Mouse (Mus musculus) heart, embryonic 10.5 days (tissue): ENCODE results near the gene Tnr. TPM values are rescaled to one million over a fixed set of nuclear protein-coding genes. Genes with fewer than 3 reads are reported as not detected.

ENCODE experiments used
- DNase-seq: peaks from one replicate; pipeline ENCODE4 v3.0.0-alpha.2; 2017; ENCODE audit warnings: low spot score
- H3K27ac ChIP-seq: fragments of 300-500 bp; sonication (generic); 2 replicates; pipeline ENCODE4 v1.5.1; 2016; ENCODE audit warnings: mild to moderate bottlenecking
- H3K27me3 ChIP-seq: fragments of 300-500 bp; sonication (generic); 2 replicates; pipeline ENCODE4 v1.6.1; 2016; ENCODE audit warnings: mild to moderate bottlenecking; ENCODE audit not compliant: poor library complexity, insufficient read depth, severe bottlenecking
- H3K36me3 ChIP-seq: fragments of 300-500 bp; sonication (generic); 2 replicates; pipeline ENCODE4 v1.6.1; 2016; ENCODE audit warnings: mild to moderate bottlenecking, moderate library complexity
- H3K4me1 ChIP-seq: fragments of 300-500 bp; sonication (generic); 2 replicates; pipeline ENCODE4 v1.6.1; 2016; ENCODE audit warnings: mild to moderate bottlenecking
- H3K4me3 ChIP-seq: fragments of 300-500 bp; sonication (generic); 2 replicates; pipeline ENCODE4 v1.5.1; 2016; ENCODE audit warnings: mild to moderate bottlenecking, moderate library complexity
- H3K9me3 ChIP-seq: fragments of 300-500 bp; sonication (generic); 2 replicates; pipeline ENCODE4 v1.6.1; 2016; ENCODE audit warnings: mild to moderate bottlenecking, moderate library complexity
- WGBS: fragments of 180-500 bp; shearing (Covaris S2); methylation state at CpG from one replicate; pipeline ENCODE4 v1.1.7; 2016; 5-methylcytosine and 5-hydroxymethylcytosine counted together
- polyA plus RNA-seq: library from polyadenylated mRNA; unstranded; fragments of >200 nt; fragmentation: Nextera tagmentation; extraction: Ambion mirVana; gene quantifications from 2 replicates; pipeline ENCODE4 v1.2.1, GENCODE M21; 2016

Tnr gene
- polyA plus RNA-seq, 1 experiment from 2014 or later = 0.04 TPM

GRCm38 (mm10) chr1:159660620-159661501 is 137.3 kb downstream of the Tnr start:
- H3K4me1 ChIP-seq = peaks cover 8% of the 10 kb centered on the region
- 46% methylated on average over 6 of the region's 6 CpGs for WGBS
- H3K36me3 ChIP-seq = no peaks in the 10 kb centered on the region
- no peaks in the 10 kb centered on the region for H3K27me3 ChIP-seq
- no peaks in the 10 kb centered on the region for H3K9me3 ChIP-seq
- DNase-seq = no peak
- no peak overlapping the region for H3K4me3 ChIP-seq
- no peak overlapping the region for H3K27ac ChIP-seq

- H3K36me3 ChIP-seq = no peaks in the 10 kb centered on the region
- DNase-seq = no peak
- H3K4me1 ChIP-seq = peaks cover 8% of the 10 kb centered on the region
- no peaks in the 10 kb centered on the region for H3K9me3 ChIP-seq
- 90% methylated on average over 3 of the region's 3 CpGs for WGBS
- no peak overlapping the region for H3K4me3 ChIP-seq
- no peaks in the 10 kb centered on the region for H3K27me3 ChIP-seq
- no peak overlapping the region for H3K27ac ChIP-seq
Measured at GRCm38 (mm10) chr1:159664496-159664895, 140.9 kb downstream of the Tnr start.

- WGBS = 83% methylated on average over 4 of the region's 4 CpGs
Measured at GRCm38 (mm10) chr1:159664945-159665344, 141.4 kb downstream of the Tnr start.

GRCm38 (mm10) chr1:159670629-159671150 is 147.1 kb downstream of the Tnr start:
- DNase-seq = no peak
- peaks cover 10% of the 10 kb centered on the region for H3K4me1 ChIP-seq
- no peak overlapping the region for H3K4me3 ChIP-seq
- WGBS = 45% methylated on average over 16 of the region's 16 CpGs
- H3K27ac ChIP-seq = no peak overlapping the region
- H3K9me3 ChIP-seq = no peaks in the 10 kb centered on the region
- H3K36me3 ChIP-seq = no peaks in the 10 kb centered on the region
- H3K27me3 ChIP-seq = no peaks in the 10 kb centered on the region

More at GRCm38 (mm10) chr1:159664945-159665344, 141.4 kb downstream of the Tnr start:
- DNase-seq = no peak
- no peak overlapping the region for H3K4me3 ChIP-seq
- H3K4me1 ChIP-seq = peaks cover 8% of the 10 kb centered on the region
- no peak overlapping the region for H3K27ac ChIP-seq
- H3K9me3 ChIP-seq = no peaks in the 10 kb centered on the region
- H3K27me3 ChIP-seq = no peaks in the 10 kb centered on the region
- H3K36me3 ChIP-seq = no peaks in the 10 kb centered on the region

- DNase-seq = no peak
Measured at GRCm38 (mm10) chr1:159671181-159671580, 147.6 kb downstream of the Tnr start.

GRCm38 (mm10) chr1:159674240-159674639 is 150.7 kb downstream of the Tnr start:
- H3K9me3 ChIP-seq = no peaks in the 10 kb centered on the region
- 60% methylated on average over 1 of the region's 1 CpGs for WGBS
- H3K4me1 ChIP-seq = peaks cover 10% of the 10 kb centered on the region
- no peaks in the 10 kb centered on the region for H3K36me3 ChIP-seq
- no peak overlapping the region for H3K27ac ChIP-seq
- H3K27me3 ChIP-seq = no peaks in the 10 kb centered on the region
- H3K4me3 ChIP-seq = no peak overlapping the region
- DNase-seq = no peak

More at GRCm38 (mm10) chr1:159671181-159671580, 147.6 kb downstream of the Tnr start:
- H3K36me3 ChIP-seq = no peaks in the 10 kb centered on the region
- H3K4me1 ChIP-seq = peaks cover 10% of the 10 kb centered on the region
- H3K27ac ChIP-seq = no peak overlapping the region
- no peak overlapping the region for H3K4me3 ChIP-seq
- H3K9me3 ChIP-seq = no peaks in the 10 kb centered on the region
- WGBS = 87% methylated on average over 8 of the region's 8 CpGs
- no peaks in the 10 kb centered on the region for H3K27me3 ChIP-seq

- Histone ChIP-seq H3K27me3 (no peaks in the 10 kb centered on the region), H3K9me3 (no peaks in the 10 kb centered on the region), H3K27ac (no peak overlapping the region), H3K4me3 (no peak overlapping the region), H3K36me3 (no peaks in the 10 kb centered on the region), H3K4me1 (peaks cover 9% of the 10 kb centered on the region)
- WGBS = 69% methylated on average over 4 of the region's 4 CpGs
- DNase-seq = no peak
Measured at GRCm38 (mm10) chr1:159675472-159675871, 151.9 kb downstream of the Tnr start.

GRCm38 (mm10) chr1:159678221-159678935 is 154.8 kb downstream of the Tnr start:
- Histone ChIP-seq H3K27ac (no peak overlapping the region), H3K36me3 (no peaks in the 10 kb centered on the region), H3K27me3 (no peaks in the 10 kb centered on the region), H3K4me1 (no peaks in the 10 kb centered on the region), H3K9me3 (no peaks in the 10 kb centered on the region), H3K4me3 (no peak overlapping the region)
- DNase-seq = no peak
- WGBS = 70% methylated on average over 10 of the region's 10 CpGs

GRCm38 (mm10) chr1:159681252-159681651 is 157.7 kb downstream of the Tnr start:
- 87% methylated on average over 2 of the region's 2 CpGs for WGBS
- no peak for DNase-seq
- H3K4me1 ChIP-seq = no peaks in the 10 kb centered on the region
- no peaks in the 10 kb centered on the region for H3K9me3 ChIP-seq
- H3K36me3 ChIP-seq = no peaks in the 10 kb centered on the region
- no peak overlapping the region for H3K4me3 ChIP-seq
- H3K27ac ChIP-seq = no peak overlapping the region
- H3K27me3 ChIP-seq = no peaks in the 10 kb centered on the region

- H3K27me3 ChIP-seq = no peaks in the 10 kb centered on the region
- no peak overlapping the region for H3K4me3 ChIP-seq
- DNase-seq = no peak
- WGBS = 60% methylated on average over 9 of the region's 9 CpGs
- H3K4me1 ChIP-seq = no peaks in the 10 kb centered on the region
- H3K36me3 ChIP-seq = no peaks in the 10 kb centered on the region
- no peak overlapping the region for H3K27ac ChIP-seq
- no peaks in the 10 kb centered on the region for H3K9me3 ChIP-seq
Measured at GRCm38 (mm10) chr1:159686476-159687231, 163.1 kb downstream of the Tnr start.

GRCm38 (mm10) chr1:159696717-159697116 is 173.1 kb downstream of the Tnr start:
- no peaks in the 10 kb centered on the region for H3K9me3 ChIP-seq
- 66% methylated on average over 4 of the region's 4 CpGs for WGBS
- H3K4me3 ChIP-seq = no peak overlapping the region
- H3K36me3 ChIP-seq = no peaks in the 10 kb centered on the region
- no peak for DNase-seq
- H3K27me3 ChIP-seq = no peaks in the 10 kb centered on the region
- no peak overlapping the region for H3K27ac ChIP-seq
- no peaks in the 10 kb centered on the region for H3K4me1 ChIP-seq

- no peak for DNase-seq
- H3K4me1 ChIP-seq = no peaks in the 10 kb centered on the region
- H3K36me3 ChIP-seq = no peaks in the 10 kb centered on the region
- H3K27ac ChIP-seq = no peak overlapping the region
- no peak overlapping the region for H3K4me3 ChIP-seq
- 76% methylated on average over 4 of the region's 9 CpGs for WGBS
- H3K9me3 ChIP-seq = no peaks in the 10 kb centered on the region
- no peaks in the 10 kb centered on the region for H3K27me3 ChIP-seq
Measured at GRCm38 (mm10) chr1:159702038-159702437, 178.5 kb downstream of the Tnr start.
